Mouse (Mus musculus) megakaryocyte, embryonic 14.5 days (primary cell): ENCODE measurements at regions not wholly inside any gene's neighbourhood (a gene's known extent, or its start where the extent isn't known, plus 50 kb on each side); places are given as distances from the start of the nearest gene placed in this dataset.

Experiments used
- FLI1 ChIP-seq: IDR thresholded peaks from 2 replicates; pipeline ENCODE4 v1.6.1; 2012; ENCODE audit warnings: low read length, inconsistent platforms, mixed read lengths
- GATA1 ChIP-seq: IDR thresholded peaks from 3 replicates; pipeline ENCODE4 v1.6.1; 2012; ENCODE audit warnings: mixed read lengths, low read length, inconsistent platforms, borderline replicate concordance

DNA sequence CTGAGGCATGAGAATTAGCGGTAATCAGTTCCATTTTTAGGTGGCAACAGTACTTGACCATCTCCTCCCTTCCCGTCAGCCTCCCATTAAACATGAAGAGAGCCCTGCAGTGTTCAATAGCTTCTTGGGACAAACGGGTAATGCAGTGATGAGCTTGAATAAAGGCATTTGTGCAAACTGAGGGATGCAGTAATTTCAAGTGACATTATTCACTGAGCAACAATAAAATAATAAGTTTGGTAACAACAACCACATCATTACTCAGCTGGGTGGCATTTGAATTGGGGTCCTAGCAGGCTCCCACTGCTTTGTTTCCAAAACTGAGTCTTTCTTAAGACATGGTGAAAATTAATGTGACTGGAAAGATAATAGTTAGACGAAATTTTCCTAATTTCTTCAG, 315.2 kb upstream of the C030005K15Rik start:
- TF ChIP-seq GATA1, result no peak
- no peak for TF ChIP-seq FLI1
